Mouse (Mus musculus) embryonic fibroblast, embryonic 13.5 days (primary cell): ENCODE data around the gene Ildr2.

Experiments
- CTCF ChIP-seq: IDR thresholded peaks from 2 replicates; pipeline ENCODE4 v1.5.1; 2011; ENCODE audit warnings: mild to moderate bottlenecking, control low read depth, low read length, moderate library complexity, borderline replicate concordance; ENCODE audit not compliant: insufficient read depth
- POLR2A ChIP-seq: IDR thresholded peaks from 2 replicates; pipeline ENCODE4 v1.6.1; 2011; ENCODE audit warnings: low read depth, mild to moderate bottlenecking, control low read depth, low read length, moderate library complexity

GRCm38 (mm10) chr1:166313637-166314036, 59.7 kb downstream of the Ildr2 start:
- TF ChIP-seq CTCF, result no peak
- TF ChIP-seq POLR2A, result no peak
